Mouse (Mus musculus) lung, adult 2 months (tissue): Measurements from ENCODE around the gene Lrrc25.

Source experiments
- CTCF ChIP-seq: fragments of 200-500 bp; IDR thresholded peaks from 2 replicates; pipeline ENCODE4 v1.5.1; 2011; ENCODE audit warnings: mild to moderate bottlenecking, low read length, control low read depth; ENCODE audit not compliant: insufficient read depth
- POLR2A ChIP-seq: fragments of 200-500 bp; IDR thresholded peaks from 2 replicates; pipeline ENCODE4 v1.6.1; 2011; ENCODE audit warnings: low read depth, mild to moderate bottlenecking, control low read depth, low read length, borderline replicate concordance; ENCODE audit errors: extremely low read depth

GRCm38 (mm10) chr8:70596216-70596615, 19.7 kb upstream of the Lrrc25 start:
- no peak for TF ChIP-seq CTCF
- no peak for TF ChIP-seq POLR2A
